ENCODE assay signal across 14 mouse cellular contexts in the genomic region with DNA sequence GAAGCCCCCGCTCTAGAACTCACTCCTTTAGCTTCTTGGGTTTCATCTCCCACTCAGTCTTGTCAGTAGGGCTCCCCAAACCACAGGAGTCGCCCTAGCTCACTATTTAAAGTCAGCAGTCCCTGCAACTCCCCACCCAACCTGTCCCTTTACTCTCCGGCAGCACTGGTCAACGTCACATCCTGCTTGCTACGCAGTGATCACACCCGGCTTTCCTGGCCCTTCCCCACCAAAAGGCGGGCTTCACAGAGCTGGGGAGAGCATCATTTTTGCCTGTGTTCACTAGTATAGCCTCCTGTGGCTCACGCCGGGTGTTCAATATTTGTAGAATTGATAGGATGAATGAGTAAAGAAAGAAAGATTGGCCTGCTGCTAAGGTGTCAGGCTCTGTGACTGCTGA.
"Had no signal": no experiment of that assay in that cellular context is flagged by ENCODE, and none has a peak within 500 bp of the region (broad histone marks: within the 10 kb centered on the region; RNA-seq: fewer than 3 reads in every experiment).

No protein-coding gene starts in this region.

- H3K36me3 ChIP-seq: lung, embryonic 15.5 days had no signal

- H3K27me3 ChIP-seq: kidney, embryonic 15.5 days; lung, embryonic 15.5 days had no signal

- H3K9ac ChIP-seq: kidney, embryonic 15.5 days; liver, embryonic 14.5 days; lung, embryonic 15.5 days had no signal

- H3K4me2 ChIP-seq: kidney, embryonic 15.5 days; lung, embryonic 15.5 days; midbrain, embryonic 11.5 days had no signal

- H3K27ac ChIP-seq: kidney, embryonic 15.5 days; left cerebral cortex, adult 2 months; liver, embryonic 14.5 days; lung, embryonic 15.5 days; macrophage had no signal

- H3K4me3 ChIP-seq: kidney, embryonic 15.5 days; lung, embryonic 15.5 days had no signal

- DNase-seq: kidney, adult 11 months; kidney, adult 8-10 months; kidney, postnatal 10 days; layer of hippocampus, postnatal 36 days; lung, postnatal 14 days; midbrain, embryonic 14.5 days; thymus, adult 18-20 months; thymus, postnatal 36 days had no signal

- H3K9me3 ChIP-seq: kidney, embryonic 15.5 days; lung, embryonic 15.5 days had no signal
